Mouse (Mus musculus) T-cell, adult 2 months (primary cell): Measurements from ENCODE around the gene Arhgap25.
A peak's percentile ranks its signal among the peaks of the same experiment; 100 is the strongest.
"Not testable (repeated sequence)": the region's sequence is repeated elsewhere in the genome, so short reads cannot be mapped to it uniquely, and the experiment has no call there.

Experiments used
- DNase-seq: peaks from one replicate; pipeline ENCODE4 v3.0.0; 2022; ENCODE audit warnings: low spot score

Gene Arhgap25

DNA sequence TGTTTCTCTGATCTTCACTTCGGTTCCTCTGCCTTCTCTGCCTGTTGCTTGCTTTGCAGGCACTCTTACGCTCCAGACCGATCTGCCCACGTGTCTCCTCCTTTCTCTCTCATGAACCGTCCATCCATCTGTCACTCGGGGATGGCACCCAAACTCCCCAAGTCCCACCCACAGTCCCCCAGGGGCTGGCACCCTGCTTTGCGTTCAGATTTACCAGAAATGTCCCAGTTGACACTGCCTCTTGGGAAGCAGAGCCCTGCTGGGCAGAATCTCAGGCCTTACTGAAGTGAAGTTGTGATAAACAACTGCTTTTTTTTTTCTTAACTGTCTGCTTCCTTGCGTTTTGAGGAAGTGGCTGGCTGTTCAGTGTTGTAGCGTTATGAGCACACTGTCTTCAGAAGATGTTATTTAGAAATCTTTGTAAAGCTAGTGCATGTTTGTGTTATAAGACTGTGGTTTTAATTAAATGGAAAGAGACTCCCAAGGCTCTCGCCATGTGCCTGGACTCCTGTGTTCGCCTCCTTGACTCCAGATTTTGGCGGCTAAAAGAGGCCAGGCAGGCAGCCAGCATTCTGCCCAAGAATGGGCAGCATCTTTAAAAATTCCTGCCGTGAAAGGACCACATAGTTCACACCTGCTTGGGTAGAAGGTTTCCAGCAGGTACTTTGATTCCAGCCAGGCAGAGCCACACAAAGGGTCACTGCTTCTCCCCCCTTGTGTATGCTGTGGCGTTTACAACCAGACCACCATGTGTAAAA lies at the start of gene Arhgap25:
Arhgap25 (minus strand) TSS at position 307 of the 758 bp plus-strand sequence.
- peak; percentile 73 for DNase-seq

DNA sequence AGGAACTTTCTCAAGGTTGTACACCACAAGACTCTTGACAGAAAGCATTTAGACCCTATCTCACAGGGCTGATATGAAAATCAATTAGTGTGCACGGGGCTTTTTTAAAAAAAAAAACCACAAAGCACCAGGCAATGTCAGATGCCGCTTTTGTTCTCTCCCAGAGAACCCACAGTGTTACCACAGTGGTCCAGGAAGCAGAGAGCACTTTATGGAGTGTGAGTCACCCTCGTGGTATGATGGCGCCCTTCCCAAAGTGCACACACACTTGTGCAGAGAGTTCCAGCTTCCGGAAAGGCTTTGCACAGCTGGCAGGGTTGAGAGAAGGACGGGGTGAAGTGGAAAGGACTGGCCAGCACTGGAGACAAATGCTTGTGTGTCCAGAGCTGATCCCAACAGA lies 49.4 kb upstream of the Arhgap25 start:
- peak; percentile 8 for DNase-seq

DNA sequence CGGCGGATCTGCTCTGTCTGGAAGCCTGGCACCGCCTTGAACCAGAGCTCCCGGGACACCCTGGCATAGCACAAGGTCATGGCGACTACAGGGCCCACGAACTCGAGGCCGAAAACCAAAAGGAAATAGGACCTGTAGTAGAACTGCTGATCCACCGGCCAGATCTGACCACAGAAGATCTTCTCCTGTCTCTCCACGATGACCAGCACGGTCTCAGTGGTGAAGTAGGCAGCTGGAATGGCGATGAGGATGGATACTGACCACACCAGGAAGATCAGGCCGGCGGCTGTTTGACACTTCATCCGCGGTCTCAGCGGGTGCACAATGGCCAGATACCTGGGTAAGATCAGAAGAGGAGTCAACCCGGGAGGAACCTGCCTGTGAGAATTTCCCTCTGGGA lies 48.5 kb upstream of the Arhgap25 start:
- no peak for DNase-seq

DNA sequence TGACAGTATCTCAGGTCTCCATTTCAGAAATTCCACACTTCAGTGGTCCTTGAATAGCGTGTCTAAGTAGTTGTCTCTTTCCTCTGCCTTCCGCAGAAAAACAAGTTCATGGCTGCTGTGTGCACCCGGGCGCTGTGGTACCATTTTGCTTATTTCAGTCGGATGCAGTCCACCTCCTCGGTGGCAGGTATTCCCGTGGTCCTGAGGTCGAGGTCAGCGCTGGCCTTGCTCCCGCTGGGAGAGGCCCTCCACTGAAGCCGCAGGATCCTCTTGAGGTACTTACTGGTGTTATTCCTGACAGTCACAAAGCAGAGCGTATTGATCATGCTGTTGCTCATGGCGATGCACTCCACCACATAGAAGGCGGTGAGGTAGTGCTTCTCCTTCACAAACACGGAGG lies 48.0 kb upstream of the Arhgap25 start:
- no peak for DNase-seq

DNA sequence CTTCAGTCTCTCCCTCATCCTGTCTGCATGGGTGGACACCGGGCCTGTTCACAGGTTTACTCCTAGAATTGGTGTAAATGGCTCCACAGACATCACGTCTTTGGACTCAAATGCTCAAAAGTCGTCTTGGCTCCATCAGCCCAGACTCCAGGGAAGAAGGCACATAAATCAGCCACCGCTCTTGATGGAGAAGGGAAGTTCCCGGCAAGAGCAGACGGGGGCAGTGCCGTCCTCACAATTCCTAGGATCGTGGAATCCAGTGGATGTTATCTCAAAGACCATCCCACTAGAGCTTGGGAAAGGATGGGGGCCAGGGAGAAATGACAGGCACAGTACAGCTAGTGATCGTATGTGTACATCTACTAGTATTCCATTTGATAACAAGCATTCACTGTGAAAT lies 45.2 kb upstream of the Arhgap25 start:
- DNase-seq = no peak

DNA sequence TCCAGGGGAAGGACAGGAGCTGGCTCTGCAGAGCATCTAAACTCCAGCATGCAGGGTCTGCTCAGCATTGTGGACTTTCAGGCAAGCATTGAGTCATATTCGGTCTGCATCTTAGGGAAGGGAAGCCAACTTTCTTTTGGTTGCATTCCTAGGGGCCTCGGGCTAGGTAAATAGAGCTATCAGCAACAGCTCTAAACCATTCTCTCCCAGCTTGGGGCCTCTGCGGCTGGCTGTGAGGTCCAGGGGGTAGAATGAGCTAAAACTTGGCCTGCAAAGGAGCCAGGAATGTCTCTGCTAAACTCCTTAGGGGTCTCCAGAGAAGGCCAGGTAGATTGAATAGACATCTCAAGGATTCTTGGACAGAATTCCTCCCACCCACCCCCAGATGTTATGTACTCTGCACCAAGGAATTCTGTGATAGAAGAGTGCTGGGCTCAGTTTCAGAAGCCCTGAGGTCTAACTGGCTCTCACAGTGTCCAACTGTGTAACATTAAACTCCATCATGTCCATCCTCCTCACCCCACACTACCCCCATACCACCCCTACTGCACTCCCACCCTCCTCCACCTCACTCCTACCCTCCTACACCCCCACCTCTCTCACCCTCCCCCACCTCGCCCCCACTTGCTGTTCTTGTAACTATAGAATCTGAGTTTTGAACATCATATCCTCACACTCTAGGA lies 43.7 kb upstream of the Arhgap25 start:
- no peak for DNase-seq

DNA sequence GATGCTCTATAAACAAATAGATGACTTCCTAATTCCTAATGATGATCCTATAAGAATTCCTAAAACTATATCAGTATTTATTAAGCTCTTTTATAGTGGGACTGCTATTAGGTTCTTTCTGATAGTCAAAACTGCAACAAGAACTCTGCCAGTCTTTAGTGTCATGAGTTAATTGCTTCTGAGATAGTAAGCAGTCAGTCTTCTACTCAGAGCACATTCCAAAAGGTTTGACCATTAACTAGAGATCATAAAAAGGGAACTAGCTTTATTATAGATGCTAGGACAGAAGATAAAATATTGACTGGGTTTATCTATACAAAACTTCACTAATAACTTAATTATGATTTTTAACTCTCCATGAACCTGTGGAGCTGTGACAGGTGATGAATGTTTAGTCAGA lies 38.8 kb upstream of the Arhgap25 start:
- DNase-seq = not testable (repeated sequence)

DNA sequence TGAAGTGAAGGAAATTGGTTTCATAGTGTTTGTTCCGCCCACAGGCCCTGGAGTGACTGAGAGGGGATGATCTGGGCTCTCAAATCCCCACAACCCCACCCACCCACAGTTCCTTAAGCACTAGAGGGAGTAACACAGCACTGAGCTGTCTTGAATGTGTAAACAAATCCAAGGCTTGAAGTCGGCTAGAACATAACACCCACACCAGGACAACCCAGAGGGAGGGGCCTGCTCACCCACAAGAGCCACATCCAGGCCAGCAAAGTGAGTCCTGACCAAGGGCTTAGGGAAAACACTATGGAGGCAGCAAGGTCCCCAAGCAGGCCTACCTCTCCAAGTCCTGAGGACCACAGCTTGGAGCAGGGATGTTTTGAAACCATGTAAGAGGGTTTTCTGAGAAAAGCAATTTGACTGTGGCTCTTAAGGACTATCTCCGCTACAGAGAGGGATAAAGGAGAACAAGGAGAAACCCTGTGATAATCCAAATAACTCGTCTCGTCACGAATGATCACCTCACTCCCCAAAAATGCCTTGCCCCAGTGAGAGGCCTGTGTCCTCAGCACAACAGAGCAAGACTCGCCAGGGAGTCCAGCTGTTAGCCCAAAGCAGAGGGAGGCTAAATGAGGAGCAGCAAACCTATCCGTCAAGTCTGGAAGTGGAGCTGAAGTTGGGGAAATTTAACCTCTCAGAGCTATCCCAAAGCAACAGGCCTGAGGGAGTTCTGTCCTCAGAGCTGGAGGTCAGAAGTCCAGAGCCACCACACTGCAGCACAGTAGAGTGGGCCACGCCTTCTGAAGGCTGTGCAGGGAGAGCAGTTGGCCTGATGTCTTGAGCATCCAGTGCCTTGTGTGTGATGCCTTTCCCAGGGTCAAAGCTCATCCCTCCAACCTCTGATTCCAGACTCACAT lies 34.9 kb upstream of the Arhgap25 start:
- no peak for DNase-seq

DNA sequence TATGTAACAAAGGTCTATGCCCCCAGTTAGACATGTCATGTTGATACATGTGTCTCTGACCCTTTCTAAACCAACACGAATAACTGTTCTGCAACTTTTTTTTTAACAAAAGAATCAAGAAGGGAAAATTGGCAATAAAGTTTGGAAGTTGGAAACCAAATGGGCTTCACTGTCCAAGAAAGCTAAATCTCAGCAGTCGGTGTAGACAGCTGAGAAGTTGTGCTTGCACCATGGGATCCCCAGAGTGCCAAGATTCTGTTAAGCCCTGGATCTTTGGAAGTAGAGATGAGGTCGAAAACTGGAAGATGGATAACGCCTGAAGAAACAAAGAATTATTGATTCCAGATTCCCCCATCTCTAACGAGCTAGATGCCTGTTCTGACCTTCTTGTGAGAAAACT lies 32.1 kb upstream of the Arhgap25 start:
- no peak for DNase-seq

DNA sequence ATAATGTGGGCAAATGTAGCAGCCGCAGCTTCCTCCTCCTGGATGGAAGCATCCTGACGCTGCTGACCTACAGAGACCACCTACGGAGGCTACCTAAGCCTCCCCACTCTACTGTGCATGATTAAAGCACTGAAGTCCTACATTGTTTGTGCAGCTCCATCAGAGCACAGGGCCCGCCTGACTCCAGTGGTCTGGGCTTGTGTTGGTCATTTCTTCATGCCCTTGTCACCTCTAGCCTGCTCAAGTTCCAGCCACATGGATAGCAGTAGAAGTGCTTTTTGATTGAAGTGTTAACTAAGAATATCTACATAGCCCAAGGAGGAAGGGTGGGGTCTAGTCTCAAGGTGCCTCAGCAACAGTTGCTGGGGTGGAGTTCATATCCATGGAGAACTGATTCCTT lies 31.3 kb upstream of the Arhgap25 start:
- no peak for DNase-seq

DNA sequence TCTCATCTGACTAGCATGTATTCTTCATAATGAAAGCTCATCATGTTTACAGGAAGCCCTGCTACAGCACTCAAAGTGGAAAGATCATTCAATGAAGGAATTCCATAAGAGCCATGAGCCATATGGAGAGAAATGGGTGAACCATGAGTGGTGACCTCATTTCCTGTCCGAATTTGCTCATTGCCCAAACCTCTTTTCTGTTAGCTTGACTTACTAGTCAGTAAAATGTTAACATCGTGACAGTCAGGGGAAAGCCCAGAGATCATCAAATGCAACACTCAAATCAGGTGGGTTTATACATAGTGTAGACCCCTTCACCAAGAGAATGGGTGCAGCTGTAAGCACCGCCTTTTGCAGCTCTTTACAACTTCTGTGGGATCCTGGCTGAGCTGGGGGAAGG lies 20.7 kb upstream of the Arhgap25 start:
- no peak for DNase-seq

DNA sequence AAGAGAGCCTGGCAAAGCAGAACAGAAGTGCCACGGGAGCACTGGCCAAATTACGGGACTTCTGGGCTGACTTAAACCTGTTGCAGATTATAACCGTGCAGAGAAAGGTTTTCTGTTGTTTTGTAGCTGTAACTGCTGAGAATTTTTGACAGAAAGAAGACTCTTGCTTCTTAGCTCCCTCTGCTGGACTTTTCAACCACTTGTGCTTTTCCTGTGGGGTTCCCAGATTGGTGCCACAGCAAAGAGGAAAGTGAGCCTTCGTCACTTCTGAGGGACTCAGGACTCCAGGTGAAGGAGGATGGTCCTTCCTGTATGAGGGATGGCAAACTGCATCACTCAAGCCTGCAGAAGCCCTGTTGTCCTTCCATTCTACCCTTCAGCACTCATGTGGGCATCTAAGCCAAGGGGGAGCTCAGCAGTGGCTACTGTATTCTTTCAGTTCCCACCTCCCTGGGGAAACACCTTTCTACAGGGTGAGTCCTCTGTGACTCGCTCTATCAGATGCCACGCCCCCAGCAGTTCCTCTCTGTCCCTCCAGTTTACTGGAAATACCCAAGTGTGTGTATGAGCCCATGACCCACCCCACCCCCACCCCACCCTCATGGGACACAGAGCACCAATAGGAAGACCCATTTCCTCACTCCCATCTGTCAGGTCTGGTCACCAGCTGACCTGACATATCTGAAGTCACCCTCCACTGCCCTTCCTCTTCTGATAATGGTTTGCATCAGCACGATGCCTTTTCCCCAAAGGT lies 19.2 kb upstream of the Arhgap25 start:
- DNase-seq = peak; percentile 53

DNA sequence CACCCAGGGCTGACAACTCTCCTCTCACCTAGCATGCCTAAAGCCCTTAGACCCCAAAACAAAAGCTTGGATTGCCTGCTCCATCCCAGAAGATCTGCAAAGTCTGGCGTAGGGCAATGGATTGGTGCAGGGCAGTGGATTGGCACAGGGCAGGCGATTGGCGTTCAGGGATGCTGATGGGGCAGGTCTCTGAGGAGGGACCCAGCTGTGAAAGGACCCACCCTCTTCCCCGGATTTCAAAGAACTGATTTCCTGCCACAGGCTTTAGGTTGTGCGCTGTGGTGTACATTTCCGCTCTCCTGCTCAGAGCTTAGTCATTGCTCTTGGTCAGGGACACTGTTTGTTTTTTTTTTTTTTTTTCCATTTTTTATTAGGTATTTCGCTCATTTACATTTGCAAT lies 14.8 kb upstream of the Arhgap25 start:
- DNase-seq = peak; percentile 83

DNA sequence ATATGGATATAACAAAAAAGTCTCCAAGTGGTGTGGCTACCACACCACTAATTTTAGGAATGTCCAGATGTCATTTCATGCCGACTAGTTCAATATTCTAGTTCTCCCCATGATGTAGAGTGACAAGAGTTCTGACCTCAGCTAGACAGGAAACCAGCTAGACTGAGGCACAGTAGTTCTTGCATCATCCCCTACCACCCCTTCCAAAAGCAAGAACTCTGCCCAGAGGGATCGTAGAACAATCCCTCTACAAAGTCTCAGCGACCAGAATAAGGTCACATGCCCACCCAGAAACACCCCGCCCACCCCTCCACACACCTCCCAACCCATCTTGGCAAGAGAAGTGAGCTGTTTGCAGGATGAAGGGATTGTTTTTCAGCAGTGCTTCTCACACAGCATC lies 14.4 kb upstream of the Arhgap25 start:
- peak; percentile 19 for DNase-seq

DNA sequence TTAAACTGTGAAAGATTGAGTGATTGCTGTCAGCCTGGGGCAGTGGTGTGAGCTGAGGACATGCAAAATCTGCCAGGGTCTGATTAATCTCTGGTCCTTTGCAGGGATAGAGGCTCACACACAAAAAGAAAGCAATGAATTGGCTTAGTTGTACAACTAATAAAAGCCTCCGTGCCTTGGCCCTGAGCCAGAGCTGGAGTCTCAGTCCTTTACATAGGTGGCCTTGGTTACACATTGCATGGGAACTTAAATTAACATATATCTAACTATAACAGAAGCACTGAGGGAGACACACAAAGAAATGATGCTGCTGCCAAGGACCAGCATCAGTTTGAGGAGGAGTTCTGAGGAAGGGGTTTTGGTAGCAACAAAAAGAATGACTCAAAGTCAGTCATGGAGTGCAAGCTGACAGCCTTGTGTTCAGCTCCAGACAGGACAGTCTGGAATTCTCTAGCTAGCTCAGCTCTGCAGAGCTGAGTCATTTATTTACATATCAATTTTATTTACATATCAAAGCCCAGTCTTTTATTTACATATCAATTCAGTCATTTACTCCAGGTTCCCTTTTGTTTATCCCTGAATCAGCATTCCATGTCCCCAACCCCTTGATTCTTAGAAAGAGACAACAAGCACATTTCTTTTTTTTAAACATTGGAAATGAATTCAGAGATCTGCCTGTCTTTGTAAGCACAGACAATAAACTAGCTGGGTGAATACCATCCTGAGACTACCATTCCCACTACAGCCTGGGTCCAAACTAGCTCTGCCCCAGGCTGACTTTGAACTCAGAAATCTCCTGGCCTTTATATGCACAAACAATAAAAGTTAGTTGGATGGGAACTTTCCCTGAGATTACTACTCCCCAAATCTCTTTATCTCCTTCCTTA lies 12.5 kb upstream of the Arhgap25 start:
- DNase-seq = no peak

DNA sequence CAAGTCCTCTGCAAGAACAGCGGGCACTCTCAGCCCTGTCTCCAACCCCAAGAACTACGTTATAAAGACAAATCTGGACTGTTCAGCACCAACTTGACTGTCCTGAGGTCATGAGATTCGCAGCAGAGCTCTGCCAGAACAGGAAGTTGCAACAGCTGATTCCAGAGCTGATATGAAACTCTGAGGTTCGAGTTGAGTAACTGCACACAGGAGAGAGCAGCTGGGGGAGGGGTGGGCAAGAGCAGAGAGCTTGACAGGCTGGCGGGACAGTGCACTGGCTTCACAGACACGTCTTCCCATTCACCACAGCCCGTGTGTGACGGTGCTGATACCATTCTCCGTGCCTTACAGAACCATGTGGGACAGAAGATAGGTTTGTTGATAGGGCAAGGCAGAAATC lies 9.0 kb upstream of the Arhgap25 start:
- peak; percentile 92 for DNase-seq

DNA sequence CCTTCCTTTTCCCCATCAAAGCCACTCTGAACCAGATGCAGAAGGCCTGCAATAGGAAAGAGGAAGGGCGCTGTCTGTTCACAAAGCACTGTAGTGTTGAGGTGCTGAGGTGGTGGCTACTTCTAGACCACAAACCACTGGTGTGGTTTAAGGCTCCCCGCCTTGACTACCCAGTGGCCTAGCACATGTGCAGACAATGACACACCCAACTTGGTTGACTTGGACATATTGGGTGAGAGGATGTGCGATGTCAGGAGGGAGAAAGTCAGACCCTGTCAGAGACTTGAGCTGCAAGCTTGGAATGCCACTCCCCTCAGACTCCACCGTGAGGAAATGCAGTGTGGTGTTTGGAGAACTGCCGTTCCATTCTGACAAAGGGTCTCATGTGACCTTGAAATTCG lies 8.1 kb upstream of the Arhgap25 start:
- peak; percentile 72 for DNase-seq

DNA sequence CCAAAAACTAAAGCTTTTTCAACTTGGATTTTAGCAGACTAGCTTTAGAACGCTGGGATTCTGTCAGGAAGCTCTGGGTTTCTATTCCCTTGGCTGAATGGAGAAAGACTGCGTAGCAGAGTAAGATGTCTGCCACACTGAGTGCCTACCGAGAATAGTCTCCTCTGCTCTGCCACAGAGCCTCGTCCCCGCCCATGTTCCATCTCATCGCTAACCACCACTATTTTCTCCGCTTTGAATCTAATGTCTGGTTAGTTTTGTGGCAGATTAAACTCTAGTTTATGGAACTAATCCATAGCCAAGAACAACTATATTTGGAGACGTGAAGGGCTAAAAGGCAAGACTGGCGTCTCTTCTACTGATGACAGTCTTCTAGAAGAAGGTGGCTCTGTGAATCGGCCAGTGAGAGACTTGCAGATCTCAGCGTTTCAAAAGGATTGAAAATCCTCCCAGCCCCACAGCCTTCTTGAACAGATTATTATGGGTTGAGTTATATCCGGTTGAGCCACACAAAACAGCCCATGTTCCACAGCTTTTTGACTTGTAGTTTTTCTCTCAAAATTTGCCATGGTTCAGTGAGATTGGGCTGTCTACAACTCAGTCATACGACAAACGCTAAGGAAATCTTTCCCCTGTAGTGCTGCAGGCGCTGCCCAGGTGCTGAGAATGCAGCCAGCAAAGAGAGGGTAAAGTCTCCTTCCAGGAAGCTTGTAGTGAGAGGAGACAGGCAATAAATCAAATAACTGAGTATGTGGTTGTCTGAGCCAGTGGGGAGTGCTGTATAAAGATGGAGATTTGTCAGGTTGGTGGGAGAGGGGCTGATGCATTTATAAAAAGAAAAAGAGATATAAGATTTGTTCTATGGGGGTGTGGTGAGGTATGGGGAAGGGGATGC lies 5.6 kb upstream of the Arhgap25 start:
- DNase-seq = peak; percentile 13

DNA sequence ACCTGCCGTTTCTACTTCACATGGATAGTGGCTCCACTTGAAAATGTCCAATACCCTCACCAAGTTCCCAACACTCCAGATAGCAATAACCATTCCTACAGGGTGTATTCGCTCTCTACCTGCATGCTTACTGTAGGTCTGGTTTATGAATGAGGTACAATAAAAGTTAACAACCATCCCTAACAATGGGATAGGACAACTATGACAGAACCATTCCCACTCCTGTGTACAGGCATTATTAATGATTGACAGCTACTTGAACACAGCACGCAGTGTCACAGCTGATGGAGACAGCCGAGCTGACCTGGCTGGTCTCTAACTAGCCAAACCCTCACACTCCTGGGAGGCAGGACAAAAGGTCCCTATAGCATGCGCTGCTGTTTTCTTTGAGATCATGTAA lies 4.6 kb upstream of the Arhgap25 start:
- no peak for DNase-seq

DNA sequence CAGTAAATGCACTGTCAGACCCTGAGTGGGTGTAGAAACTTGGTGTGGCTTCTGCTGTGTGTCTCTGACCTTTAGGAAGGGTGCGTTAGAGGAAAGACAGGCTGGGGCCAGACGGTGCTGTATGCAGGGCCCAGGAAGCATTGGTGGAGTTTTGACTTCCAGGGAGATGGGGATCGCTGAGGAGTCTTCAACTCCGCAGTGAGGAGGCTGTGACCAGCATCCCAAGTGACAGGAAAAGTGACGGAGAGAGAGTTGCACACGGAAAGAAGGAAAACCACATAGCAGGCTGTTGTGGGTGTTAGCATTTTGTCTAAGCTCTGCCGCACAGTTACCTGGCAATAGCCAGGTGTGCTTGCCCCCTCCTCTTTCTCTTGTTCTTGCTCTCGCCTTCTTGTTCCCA lies 3.2 kb upstream of the Arhgap25 start:
- no peak for DNase-seq
